Mouse (Mus musculus): ENCODE measurements at regions not wholly inside any gene's neighbourhood (a gene's known extent, or its start where the extent isn't known, plus 50 kb on each side); places are given as distances from the start of the nearest gene placed in this dataset.

- 29% methylated on average over 2 of the region's 2 CpGs for WGBS
- no peaks in the 10 kb centered on the region for H3K36me3 ChIP-seq
- ATAC-seq (ENCODE audit: low FRiP score, low read depth), result no peak
- no peak overlapping the region for H3K4me3 ChIP-seq
- no peaks in the 10 kb centered on the region for H3K27me3 ChIP-seq
- H3K4me2 ChIP-seq (replicated peaks), result no peak overlapping the region
- no peaks in the 10 kb centered on the region for H3K9me3 ChIP-seq
- no peak overlapping the region for H3K9ac ChIP-seq (replicated peaks)
- no peak overlapping the region for H3K27ac ChIP-seq (replicated peaks)
- H3K4me1 ChIP-seq, result peaks cover 27% of the 10 kb centered on the region
Measured at GRCm38 (mm10) chr10:95622879-95623517, 50.3 kb downstream of the Anapc15-ps start.

- WGBS, result 93% methylated on average over 3 of the region's 3 CpGs
- H3K9ac ChIP-seq (replicated peaks), result no peak overlapping the region
- H3K27me3 ChIP-seq, result 0 out of 2 replicates have a peak, but pooled peaks cover 6% of the 10 kb centered on the region
- no peaks in the 10 kb centered on the region for H3K36me3 ChIP-seq
- no peak overlapping the region for H3K4me2 ChIP-seq (replicated peaks)
- ATAC-seq (ENCODE audit: low FRiP score, low read depth), result no peak
- H3K4me1 ChIP-seq, result peaks cover 27% of the 10 kb centered on the region
- no peak overlapping the region for H3K27ac ChIP-seq (replicated peaks)
- no peak overlapping the region for H3K4me3 ChIP-seq
- H3K9me3 ChIP-seq, result no peaks in the 10 kb centered on the region
Measured at GRCm38 (mm10) chr10:95620796-95621195, 52.5 kb downstream of the Anapc15-ps start.

GRCm38 (mm10) chr10:95619601-95620000 lies 53.6 kb downstream of the Anapc15-ps start:
- 0 out of 2 replicates have a peak overlapping the region, but pooled peaks have one; percentile 3 for H3K4me3 ChIP-seq
- H3K27me3 ChIP-seq, result 0 out of 2 replicates have a peak, but pooled peaks cover 6% of the 10 kb centered on the region
- H3K4me2 ChIP-seq (replicated peaks), result peak overlapping the region; percentile 34
- peak overlapping the region; percentile 60 for H3K27ac ChIP-seq (replicated peaks)
- no peak overlapping the region for H3K9ac ChIP-seq (replicated peaks)
- peaks cover 27% of the 10 kb centered on the region for H3K4me1 ChIP-seq
- H3K9me3 ChIP-seq, result no peaks in the 10 kb centered on the region
- peak; percentile 88 for ATAC-seq (ENCODE audit: low FRiP score, low read depth)
- WGBS, result 18% methylated on average over 10 of the region's 10 CpGs
- H3K36me3 ChIP-seq, result no peaks in the 10 kb centered on the region

- H3K4me3 ChIP-seq, result no peak overlapping the region
- 75% methylated on average over 9 of the region's 9 CpGs for WGBS
- no peak overlapping the region for H3K27ac ChIP-seq (replicated peaks)
Measured at GRCm38 (mm10) chr10:95618451-95619079, 54.6 kb upstream of the Nudt4 start.

GRCm38 (mm10) chr10:95616821-95617220 lies 52.9 kb upstream of the Nudt4 start:
- Histone ChIP-seq H3K4me2 (replicated peaks) (no peak overlapping the region), H3K9ac (replicated peaks) (no peak overlapping the region), H3K27me3 (peaks cover 13% of the 10 kb centered on the region; the same call in 1 of the 2 replicates), H3K9me3 (no peaks in the 10 kb centered on the region), H3K36me3 (no peaks in the 10 kb centered on the region), H3K4me1 (peaks cover 16% of the 10 kb centered on the region; the same call in 1 of the 2 replicates), H3K4me3 (no peak overlapping the region), H3K27ac (replicated peaks) (no peak overlapping the region)
- 85% methylated on average over 5 of the region's 5 CpGs for WGBS
- no peak for ATAC-seq (ENCODE audit: low FRiP score, low read depth)

More at GRCm38 (mm10) chr10:95618451-95619079, 54.6 kb upstream of the Nudt4 start:
- Histone ChIP-seq H3K4me1 (peaks cover 21% of the 10 kb centered on the region), H3K36me3 (no peaks in the 10 kb centered on the region), H3K9ac (replicated peaks) (no peak overlapping the region), H3K27me3 (peaks cover 13% of the 10 kb centered on the region; the same call in 1 of the 2 replicates), H3K9me3 (no peaks in the 10 kb centered on the region), H3K4me2 (replicated peaks) (no peak overlapping the region)
- no peak for ATAC-seq (ENCODE audit: low FRiP score, low read depth)

GRCm38 (mm10) chr10:95615849-95616650 lies 52.1 kb upstream of the Nudt4 start:
- H3K27ac ChIP-seq (replicated peaks), result no peak overlapping the region
- H3K4me3 ChIP-seq, result no peak overlapping the region
- ATAC-seq (ENCODE audit: low FRiP score, low read depth), result no peak
- H3K36me3 ChIP-seq, result no peaks in the 10 kb centered on the region
- no peak overlapping the region for H3K4me2 ChIP-seq (replicated peaks)
- H3K27me3 ChIP-seq, result peaks cover 13% of the 10 kb centered on the region; the same call in 1 of the 2 replicates
- H3K9me3 ChIP-seq, result no peaks in the 10 kb centered on the region
- H3K9ac ChIP-seq (replicated peaks), result no peak overlapping the region
- WGBS, result 70% methylated on average over 25 of the region's 25 CpGs
- H3K4me1 ChIP-seq, result peaks cover 20% of the 10 kb centered on the region

Data from midbrain, embryonic 12.5 days (tissue).